Mouse (Mus musculus): ENCODE results near the gene Sez6l2. TPM values are rescaled to one million over a fixed set of nuclear protein-coding genes. Genes with fewer than 3 reads are reported as not detected.

Gene Sez6l2
- polyA plus RNA-seq, 1 experiment from 2014 or later = 0.19 TPM

DNA sequence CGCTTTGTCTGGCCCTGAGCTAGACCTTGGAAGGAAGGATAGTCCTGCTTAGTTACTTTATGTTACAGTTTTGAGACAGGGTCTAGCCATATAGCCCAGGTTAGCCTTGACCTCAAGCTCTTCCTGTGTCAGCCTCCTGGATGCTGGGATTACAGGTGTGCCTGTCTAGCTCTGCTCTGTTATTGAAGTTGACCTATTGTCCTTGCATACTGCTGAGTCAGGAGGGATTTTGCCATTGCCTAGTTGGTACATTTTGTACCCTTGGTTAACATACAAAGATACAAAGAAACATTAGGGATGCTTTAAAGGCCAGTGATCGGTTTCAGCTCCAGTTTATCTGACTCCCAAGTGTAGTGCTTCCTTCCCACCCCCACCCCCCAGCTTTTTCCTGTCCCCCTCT lies 17.7 kb upstream of the Sez6l2 start:
- no peak for ATAC-seq (ENCODE audit: extremely low read depth, insufficient number of reproducible peaks, low FRiP score, low TSS enrichment)
- Histone ChIP-seq H3K4me3 (no peak overlapping the region), H3K36me3 (peaks cover 49% of the 10 kb centered on the region), H3K4me2 (no peak overlapping the region), H3K9ac (no peak overlapping the region), H3K27ac (replicated peaks) (no peak overlapping the region), H3K27me3 (replicated peaks) (no peaks in the 10 kb centered on the region), H3K9me3 (no peaks in the 10 kb centered on the region), H3K4me1 (peaks cover 12% of the 10 kb centered on the region)
- WGBS = 66% methylated on average over 2 of the region's 2 CpGs

DNA sequence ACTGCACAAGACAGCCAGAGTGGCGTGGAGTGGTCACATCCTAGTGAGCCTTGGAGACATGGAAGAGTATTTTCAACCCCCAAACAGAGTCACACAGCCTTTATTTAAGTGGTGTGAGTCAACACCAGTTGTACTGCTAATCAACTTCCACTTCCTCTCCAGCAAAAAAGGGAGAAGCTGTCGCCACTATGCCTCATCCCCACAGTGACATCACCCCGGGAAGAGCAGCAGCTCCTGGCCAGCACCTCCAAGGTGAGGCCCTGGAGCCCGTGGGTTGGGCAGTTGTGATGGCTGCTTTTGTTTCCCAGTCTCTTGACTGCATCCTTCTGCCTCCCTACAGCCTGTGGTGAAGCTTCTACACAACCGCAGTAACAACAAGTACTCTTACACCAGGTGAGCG lies 9.2 kb upstream of the Sez6l2 start:
- no peak overlapping the region for H3K9ac ChIP-seq
- H3K27me3 ChIP-seq (replicated peaks) = no peaks in the 10 kb centered on the region
- no peak for ATAC-seq (ENCODE audit: extremely low read depth, insufficient number of reproducible peaks, low FRiP score, low TSS enrichment)
- 37% methylated on average over 6 of the region's 6 CpGs for WGBS
- no peak overlapping the region for H3K4me3 ChIP-seq
- H3K4me2 ChIP-seq = no peak overlapping the region
- no peaks in the 10 kb centered on the region for H3K4me1 ChIP-seq
- H3K9me3 ChIP-seq = no peaks in the 10 kb centered on the region
- peaks cover 55% of the 10 kb centered on the region for H3K36me3 ChIP-seq
- no peak overlapping the region for H3K27ac ChIP-seq (replicated peaks)

DNA sequence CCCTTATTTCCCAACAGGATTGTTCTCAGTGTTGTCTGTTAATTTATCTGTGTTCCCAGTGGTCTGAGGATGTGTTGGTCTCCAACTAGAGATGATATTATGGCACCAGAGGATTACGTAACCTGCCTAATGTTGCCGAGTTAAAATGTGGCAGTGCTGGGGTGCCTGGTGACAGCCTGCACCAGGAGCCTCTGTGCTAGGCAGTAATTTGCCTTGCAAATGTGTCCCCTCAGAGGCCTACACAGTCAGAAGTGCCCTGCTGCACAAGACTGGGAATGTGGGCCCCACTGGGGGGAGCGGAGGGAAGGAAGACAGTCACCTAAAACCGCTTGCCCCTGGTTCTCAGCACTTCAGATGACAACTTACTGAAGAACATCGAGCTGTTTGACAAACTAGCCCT lies 8.6 kb upstream of the Sez6l2 start:
- Histone ChIP-seq H3K4me2 (no peak overlapping the region), H3K9ac (no peak overlapping the region), H3K4me1 (no peaks in the 10 kb centered on the region), H3K9me3 (no peaks in the 10 kb centered on the region), H3K27me3 (replicated peaks) (no peaks in the 10 kb centered on the region), H3K27ac (replicated peaks) (no peak overlapping the region), H3K36me3 (peaks cover 49% of the 10 kb centered on the region), H3K4me3 (no peak overlapping the region)
- no peak for ATAC-seq (ENCODE audit: extremely low read depth, insufficient number of reproducible peaks, low FRiP score, low TSS enrichment)
- WGBS = 74% methylated on average over 5 of the region's 5 CpGs

DNA sequence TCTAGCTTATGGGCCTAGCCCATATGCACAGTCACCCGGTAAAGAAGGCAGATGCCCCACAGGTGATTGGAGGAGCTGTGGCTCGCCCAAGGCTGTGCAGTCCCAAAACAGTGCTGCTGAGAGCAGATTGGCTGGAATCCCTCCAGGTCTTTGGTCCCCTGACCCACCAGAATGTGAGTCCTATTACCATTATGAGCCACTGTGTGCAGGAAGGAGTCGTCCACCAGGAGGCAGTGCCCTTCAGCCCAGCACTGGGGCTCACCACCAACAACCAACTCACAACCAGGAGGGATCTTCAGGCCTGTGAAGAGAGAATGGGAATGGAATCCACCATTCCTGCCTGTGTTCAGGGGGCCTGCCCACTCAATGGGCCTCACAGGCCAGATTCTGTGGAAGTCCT lies 3.8 kb upstream of the Sez6l2 start:
- H3K4me1 ChIP-seq = peaks cover 15% of the 10 kb centered on the region
- ATAC-seq (ENCODE audit: extremely low read depth, insufficient number of reproducible peaks, low FRiP score, low TSS enrichment) = no peak
- peaks cover 32% of the 10 kb centered on the region for H3K27me3 ChIP-seq (replicated peaks)
- 39% methylated on average over 3 of the region's 3 CpGs for WGBS
- H3K9ac ChIP-seq = no peak overlapping the region
- peaks cover 43% of the 10 kb centered on the region for H3K36me3 ChIP-seq
- H3K4me2 ChIP-seq = no peak overlapping the region
- no peak overlapping the region for H3K27ac ChIP-seq (replicated peaks)
- no peak overlapping the region for H3K4me3 ChIP-seq
- no peaks in the 10 kb centered on the region for H3K9me3 ChIP-seq

DNA sequence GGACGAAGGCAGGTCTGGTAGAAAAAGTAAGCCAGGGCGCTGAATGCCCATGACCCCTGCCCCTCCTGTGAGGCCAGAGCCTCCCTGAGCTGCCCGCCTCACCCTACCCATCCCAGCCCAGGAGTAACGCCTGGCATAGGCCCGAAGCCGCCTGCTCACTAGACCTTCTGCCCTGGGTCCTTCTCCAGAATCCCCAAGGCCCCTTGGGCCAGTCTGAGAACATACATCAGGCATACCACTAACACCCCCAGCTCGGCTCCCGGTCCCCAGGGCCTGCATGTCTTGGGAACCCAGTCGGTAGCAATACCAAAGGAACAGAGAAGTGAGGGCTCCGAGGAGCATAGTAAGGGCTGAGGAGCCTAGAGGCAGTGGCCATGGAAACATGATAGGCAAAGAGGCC lies 1.7 kb upstream of the Sez6l2 start:
- Histone ChIP-seq H3K4me2 (0 out of 2 replicates have a peak overlapping the region, but pooled peaks have one; percentile 99), H3K27me3 (replicated peaks) (peaks cover 51% of the 10 kb centered on the region), H3K9ac (no peak overlapping the region), H3K9me3 (no peaks in the 10 kb centered on the region), H3K27ac (replicated peaks) (no peak overlapping the region), H3K4me3 (no peak overlapping the region), H3K4me1 (peaks cover 15% of the 10 kb centered on the region), H3K36me3 (peaks cover 24% of the 10 kb centered on the region)
- no peak for ATAC-seq (ENCODE audit: extremely low read depth, insufficient number of reproducible peaks, low FRiP score, low TSS enrichment)
- 69% methylated on average over 10 of the region's 10 CpGs for WGBS

DNA sequence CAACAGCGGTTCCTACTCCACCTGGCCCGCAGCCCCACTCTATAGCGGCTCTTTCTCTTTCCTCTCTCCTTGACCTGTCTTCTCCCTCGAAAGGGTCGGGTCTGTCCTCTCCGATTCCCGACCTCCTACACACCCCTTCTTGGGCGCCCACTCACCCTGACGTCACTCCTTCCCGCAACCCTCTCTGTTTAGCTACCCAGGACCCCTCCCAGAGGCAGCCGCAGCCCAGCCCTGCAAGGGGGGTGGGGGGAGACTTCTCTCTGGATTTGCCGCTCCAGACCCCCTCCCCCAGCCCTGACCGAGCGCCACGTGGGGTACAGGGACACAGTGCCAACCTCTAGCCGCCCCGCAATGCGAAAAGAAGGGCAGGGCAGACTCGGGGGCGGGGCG lies 965 bp upstream of the Sez6l2 start, which contains the start of gene Asphd1:
Gene Asphd1, minus strand, starts transcription at position 180 of the 390 bp plus-strand sequence.
- peak within 1 kb of the TSS; percentile 75 for H3K9ac ChIP-seq
- H3K4me2 ChIP-seq = peak within 1 kb of the TSS; percentile 99
- H3K27me3 ChIP-seq (replicated peaks) = peaks cover 58% of the 10 kb centered on the region
- H3K27ac ChIP-seq (replicated peaks) = no peak within 1 kb of the TSS
- peaks cover 18% of the 10 kb centered on the region for H3K36me3 ChIP-seq
- under 1% methylated on average over 18 of the region's 21 CpGs for WGBS
- H3K9me3 ChIP-seq = no peaks in the 10 kb centered on the region
- peak within 1 kb of the TSS; percentile 59 for H3K4me3 ChIP-seq
- H3K4me1 ChIP-seq = peaks cover 15% of the 10 kb centered on the region
- peak; percentile 52; the same call in 1 of the 2 replicates for ATAC-seq (ENCODE audit: extremely low read depth, insufficient number of reproducible peaks, low FRiP score, low TSS enrichment)

DNA sequence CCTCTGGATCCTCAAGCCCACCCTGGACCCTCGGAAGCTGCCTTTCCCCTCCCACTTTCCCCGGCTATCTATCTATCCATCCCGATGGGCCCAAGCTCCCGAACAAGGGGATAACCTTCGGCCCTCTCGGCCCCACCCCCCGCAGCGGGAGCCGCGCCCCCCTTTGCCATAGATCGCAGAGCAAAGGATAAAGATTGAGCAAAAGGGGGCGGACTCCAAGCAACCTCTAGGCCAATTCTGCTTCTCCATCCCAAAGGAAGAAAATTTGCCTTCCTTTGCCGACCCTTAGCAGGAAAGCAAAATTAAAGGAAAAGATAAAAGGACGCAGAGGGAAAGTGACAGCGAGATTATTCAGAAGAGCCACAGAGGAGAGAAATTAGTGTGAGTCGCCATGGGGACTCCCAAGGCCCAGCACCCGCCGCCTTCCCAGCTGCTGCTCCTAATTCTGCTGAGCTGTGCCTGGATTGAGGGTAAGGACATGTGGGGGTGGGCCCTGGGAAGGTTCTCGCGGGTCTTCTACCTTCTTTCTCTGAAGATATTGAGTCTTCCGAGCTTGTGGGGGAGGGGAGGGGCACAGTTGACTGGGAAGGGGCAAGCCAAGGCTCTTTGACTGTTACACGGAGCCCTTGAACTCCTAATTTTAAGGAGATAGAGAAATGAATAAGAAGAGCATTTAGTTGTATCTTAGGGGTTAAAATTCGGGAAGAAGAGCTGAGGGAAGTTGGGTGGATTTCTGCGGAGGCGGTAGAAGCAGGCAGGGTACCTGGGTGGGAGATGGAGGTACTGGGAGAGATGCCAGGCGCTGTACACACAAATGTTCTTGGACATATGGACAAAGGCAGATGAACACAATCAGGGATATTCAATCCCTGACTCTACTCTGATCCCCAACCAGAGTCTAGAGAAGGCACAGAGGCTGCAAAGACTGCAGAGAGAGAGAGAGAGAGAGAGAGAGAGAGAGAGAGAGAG lies 568 bp downstream of the Sez6l2 start:
- WGBS = 6% methylated on average over 26 of the region's 26 CpGs

DNA sequence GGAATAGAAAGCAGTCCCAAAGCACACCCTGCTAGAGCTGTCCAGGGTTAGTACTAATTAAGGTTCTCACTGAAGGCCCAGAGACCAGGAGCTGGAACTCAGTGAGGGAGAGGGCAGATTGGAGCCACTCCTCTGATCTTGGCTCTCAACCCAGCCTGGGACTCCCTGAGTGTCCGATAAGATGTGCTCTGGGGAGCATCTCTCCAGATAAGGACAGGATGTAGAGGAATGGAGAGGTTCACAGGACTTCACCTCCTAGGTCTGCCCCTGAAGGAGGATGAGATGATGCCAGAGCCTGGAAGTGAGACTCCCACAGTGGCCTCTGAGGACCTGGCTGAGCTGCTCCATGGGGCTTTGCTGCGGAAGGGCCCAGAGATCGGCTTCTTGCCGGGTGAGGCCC lies 1.4 kb downstream of the Sez6l2 start:
- peaks cover 58% of the 10 kb centered on the region for H3K27me3 ChIP-seq (replicated peaks)

More for the DNA sequence above, 568 bp downstream of the Sez6l2 start:
- Histone ChIP-seq H3K4me1 (peaks cover 15% of the 10 kb centered on the region), H3K9ac (no peak overlapping the region), H3K9me3 (no peaks in the 10 kb centered on the region), H3K4me3 (peak overlapping the region; percentile 59; the same call in 1 of the 2 replicates), H3K27ac (replicated peaks) (no peak overlapping the region), H3K36me3 (0 out of 2 replicates have a peak, but pooled peaks cover 8% of the 10 kb centered on the region), H3K27me3 (replicated peaks) (peaks cover 58% of the 10 kb centered on the region), H3K4me2 (peak overlapping the region; percentile 99)
- ATAC-seq (ENCODE audit: extremely low read depth, insufficient number of reproducible peaks, low FRiP score, low TSS enrichment) = no peak

DNA sequence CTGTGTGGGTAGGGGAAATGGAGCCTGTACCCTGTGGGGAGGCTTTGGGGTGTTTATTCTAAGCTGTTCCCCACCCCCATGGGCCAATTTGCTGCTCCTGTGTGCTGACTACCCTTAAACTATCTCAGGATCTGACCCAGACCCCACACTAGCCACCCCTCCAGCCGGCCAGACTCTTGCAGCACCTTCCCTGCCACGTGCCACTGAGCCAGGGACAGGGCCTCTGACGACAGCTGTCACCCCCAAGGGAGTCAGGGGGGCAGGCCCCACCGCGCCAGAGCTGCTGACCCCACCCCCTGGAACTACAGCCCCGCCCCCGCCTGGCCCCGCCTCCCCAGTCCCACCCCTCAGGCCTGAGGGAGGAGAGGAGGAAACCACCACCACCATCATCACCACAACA lies 2.3 kb downstream of the Sez6l2 start:
- H3K27me3 ChIP-seq (replicated peaks) = peaks cover 62% of the 10 kb centered on the region
- no peak overlapping the region for H3K9ac ChIP-seq
- H3K36me3 ChIP-seq = 0 out of 2 replicates have a peak, but pooled peaks cover under 1% of the 10 kb centered on the region
- no peak overlapping the region for H3K27ac ChIP-seq (replicated peaks)
- no peak for ATAC-seq (ENCODE audit: extremely low read depth, insufficient number of reproducible peaks, low FRiP score, low TSS enrichment)
- H3K4me3 ChIP-seq = no peak overlapping the region
- no peak overlapping the region for H3K4me2 ChIP-seq
- no peaks in the 10 kb centered on the region for H3K9me3 ChIP-seq
- peaks cover 15% of the 10 kb centered on the region for H3K4me1 ChIP-seq
- WGBS = 1% methylated on average over 8 of the region's 8 CpGs

More for the DNA sequence above, 1.4 kb downstream of the Sez6l2 start:
- H3K9ac ChIP-seq = no peak overlapping the region
- H3K27ac ChIP-seq (replicated peaks) = no peak overlapping the region
- H3K4me1 ChIP-seq = peaks cover 15% of the 10 kb centered on the region
- H3K9me3 ChIP-seq = no peaks in the 10 kb centered on the region
- H3K4me3 ChIP-seq = no peak overlapping the region
- 0 out of 2 replicates have a peak, but pooled peaks cover 8% of the 10 kb centered on the region for H3K36me3 ChIP-seq
- WGBS = 3% methylated on average over 4 of the region's 4 CpGs
- ATAC-seq (ENCODE audit: extremely low read depth, insufficient number of reproducible peaks, low FRiP score, low TSS enrichment) = no peak
- no peak overlapping the region for H3K4me2 ChIP-seq

DNA sequence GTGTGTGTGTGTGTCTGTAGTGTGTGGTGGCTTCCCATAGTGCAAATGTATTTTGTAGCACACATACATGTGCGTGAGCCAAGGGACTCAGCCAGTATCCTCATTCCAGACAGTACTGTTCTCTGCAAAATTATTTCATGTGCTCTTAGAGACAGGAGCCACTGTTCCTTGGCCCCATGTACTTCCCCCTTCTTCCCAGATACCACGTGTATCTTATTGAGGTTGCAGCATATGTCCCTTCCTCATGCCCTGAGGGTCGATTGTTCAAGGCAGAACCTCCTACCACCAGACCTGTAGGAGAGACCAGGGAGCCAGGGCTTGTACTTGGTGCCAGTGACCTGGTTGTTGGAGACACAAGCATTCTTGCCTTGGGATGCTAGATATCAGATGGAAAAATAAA lies 4.8 kb downstream of the Sez6l2 start:
- peaks cover 46% of the 10 kb centered on the region for H3K27me3 ChIP-seq (replicated peaks)
- 60% methylated on average over 3 of the region's 3 CpGs for WGBS

DNA sequence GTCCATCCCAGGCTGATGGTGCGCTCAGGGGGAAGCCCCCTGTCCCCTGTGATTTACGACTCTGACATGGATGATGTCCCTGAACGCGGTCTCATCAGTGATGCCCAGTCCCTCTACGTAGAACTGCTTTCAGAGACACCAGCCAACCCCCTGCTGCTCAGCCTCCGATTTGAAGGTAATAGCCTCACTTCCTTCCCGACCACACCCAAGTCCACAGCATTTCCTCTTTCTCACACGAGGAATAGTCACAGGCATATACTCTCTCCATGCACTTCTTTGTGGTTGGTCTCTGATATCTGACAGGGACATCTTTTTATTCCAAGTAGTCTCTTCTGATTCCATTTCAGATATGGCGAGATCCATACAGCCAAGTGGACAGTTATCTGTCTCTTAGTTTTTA lies 9.4 kb downstream of the Sez6l2 start:
- Histone ChIP-seq H3K9me3 (no peaks in the 10 kb centered on the region), H3K9ac (no peak overlapping the region), H3K4me2 (no peak overlapping the region), H3K27me3 (replicated peaks) (peaks cover 45% of the 10 kb centered on the region), H3K4me3 (no peak overlapping the region), H3K4me1 (peaks cover 5% of the 10 kb centered on the region; the same call in 1 of the 2 replicates), H3K27ac (replicated peaks) (no peak overlapping the region), H3K36me3 (no peaks in the 10 kb centered on the region)
- 62% methylated on average over 9 of the region's 9 CpGs for WGBS
- ATAC-seq (ENCODE audit: extremely low read depth, insufficient number of reproducible peaks, low FRiP score, low TSS enrichment) = no peak

More for the DNA sequence above, 4.8 kb downstream of the Sez6l2 start:
- no peaks in the 10 kb centered on the region for H3K36me3 ChIP-seq
- H3K4me1 ChIP-seq = peaks cover 5% of the 10 kb centered on the region
- H3K4me2 ChIP-seq = no peak overlapping the region
- no peak for ATAC-seq (ENCODE audit: extremely low read depth, insufficient number of reproducible peaks, low FRiP score, low TSS enrichment)
- H3K27ac ChIP-seq (replicated peaks) = no peak overlapping the region
- no peak overlapping the region for H3K9ac ChIP-seq
- no peaks in the 10 kb centered on the region for H3K9me3 ChIP-seq
- H3K4me3 ChIP-seq = no peak overlapping the region
